Mouse (Mus musculus) midbrain, postnatal 0 days (tissue): Measurements from ENCODE around the gene Ift122. TPM values are rescaled to one million over a fixed set of nuclear protein-coding genes. Genes with fewer than 3 reads are reported as not detected.

Experiments used
- ATAC-seq: fragments of 200-750 bp; cut with Nextera tagmentation; 2 replicates; pipeline ENCODE4 v1.8.0; 2017; ENCODE audit warnings: moderate number of reproducible peaks, mild to moderate bottlenecking, moderate TSS enrichment, moderate library complexity; ENCODE audit not compliant: low FRiP score
- DNase-seq: peaks from one replicate; pipeline ENCODE4 v3.0.0-alpha.2; 2015; ENCODE audit warnings: low spot score
- H3K27ac ChIP-seq: fragments of 300-500 bp; sonication (generic); 2 replicates; pipeline ENCODE4 v1.5.1; 2014; ENCODE audit warnings: low read depth, mild to moderate bottlenecking, low read length, mixed read lengths
- H3K27me3 ChIP-seq: fragments of 300-500 bp; sonication (generic); 2 replicates; pipeline ENCODE4 v1.6.1; 2014; ENCODE audit warnings: low read length, control low read depth, mixed read lengths; ENCODE audit not compliant: insufficient read depth
- H3K36me3 ChIP-seq: fragments of 300-500 bp; sonication (generic); 2 replicates; pipeline ENCODE4 v1.6.1; 2014; ENCODE audit warnings: low read length, control low read depth, mixed read lengths; ENCODE audit not compliant: insufficient read depth
- H3K4me1 ChIP-seq: fragments of 300-500 bp; sonication (generic); 2 replicates; pipeline ENCODE4 v1.6.1; 2014; ENCODE audit warnings: mild to moderate bottlenecking, control low read depth, antibody characterized with exemption, low read length, mixed read lengths; ENCODE audit not compliant: insufficient read depth
- H3K4me2 ChIP-seq: fragments of 300-500 bp; sonication (generic); 2 replicates; pipeline ENCODE4 v1.6.1; 2014; ENCODE audit warnings: low read depth, mild to moderate bottlenecking, low read length, mixed read lengths; ENCODE audit not compliant: poor library complexity, severe bottlenecking
- H3K4me3 ChIP-seq: fragments of 300-500 bp; sonication (generic); 2 replicates; pipeline ENCODE4 v1.5.1; 2014; ENCODE audit warnings: low read depth, mild to moderate bottlenecking, low read length, moderate library complexity
- H3K9ac ChIP-seq: fragments of 300-500 bp; sonication (generic); replicated peaks from 2 replicates; pipeline ENCODE4 v1.6.1; 2014; ENCODE audit warnings: mild to moderate bottlenecking, low read length, moderate library complexity, mixed read lengths; ENCODE audit not compliant: poor library complexity, severe bottlenecking
- H3K9me3 ChIP-seq: fragments of 300-500 bp; sonication (generic); 2 replicates; pipeline ENCODE4 v1.6.1; 2016; ENCODE audit warnings: low read length, control low read depth
- CTCF ChIP-seq: IDR thresholded peaks from 2 replicates; pipeline ENCODE4 v1.5.1; 2016; ENCODE audit warnings: antibody characterized with exemption, mild to moderate bottlenecking
- WGBS: fragments of 180-500 bp; shearing (Covaris S2); extraction: QIAGEN DNeasy Blood & Tissue Kit; methylation state at CpG from one replicate; pipeline ENCODE4 v1.1.7; 2014; 5-methylcytosine and 5-hydroxymethylcytosine counted together
- polyA plus RNA-seq: library from polyadenylated mRNA; unstranded; fragments of >200 nt; fragmentation: Nextera tagmentation; extraction: Ambion mirVana; gene quantifications from 2 replicates; pipeline ENCODE4 v1.2.1, GENCODE M21; 2015
- total RNA-seq: library from RNA; depleted of rRNA; stranded (reverse); fragments of >200 nt; gene quantifications from 2 replicates; pipeline ENCODE4 v1.2.3, GENCODE M21; 2014

The Ift122 gene
- total and polyA plus RNA-seq, 2 experiments from 2014 or later: 24.3 to 31.7 TPM

DNA sequence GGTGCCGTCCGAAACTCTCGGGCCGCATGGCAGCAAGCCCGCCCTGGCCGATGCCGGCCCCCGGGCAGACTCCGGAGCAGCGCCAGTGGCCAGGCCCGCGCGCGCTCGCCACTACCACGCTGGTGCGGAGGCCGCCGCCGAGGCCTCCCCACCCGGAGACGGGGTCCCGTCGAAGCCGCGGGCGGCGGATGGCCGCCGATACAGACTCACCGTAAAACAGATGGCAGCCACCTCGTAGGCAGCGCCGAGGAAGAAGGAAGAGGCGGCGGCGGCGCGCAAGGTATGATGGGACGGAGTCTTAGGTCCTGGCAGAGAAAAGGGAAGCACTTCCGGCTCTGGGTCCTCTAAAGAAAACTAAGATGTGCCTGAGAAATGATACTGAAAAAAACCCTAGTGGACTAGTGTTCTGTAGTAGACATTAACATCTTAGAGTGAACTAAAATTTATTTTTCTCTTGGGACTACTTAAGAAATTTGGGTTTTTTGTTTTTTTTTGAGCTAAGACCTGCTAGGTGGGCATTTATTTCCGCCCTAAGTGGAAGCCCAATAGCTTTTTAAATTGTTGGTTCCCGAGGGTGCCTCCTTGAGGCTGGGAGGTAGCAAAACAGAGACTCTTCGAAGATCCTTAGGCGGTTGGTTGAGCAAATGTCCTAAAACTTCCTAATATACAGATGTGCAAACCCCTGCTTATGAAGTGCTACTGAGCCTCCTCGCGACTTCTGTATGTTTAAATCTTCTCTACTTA, 44.6 kb upstream of the Ift122 start, which contains the start of gene Rpl32:
Gene Rpl32 (minus strand): TSS at position 260 of the 744 bp plus-strand sequence.
- Histone ChIP-seq H3K36me3 (peaks cover 21% of the 10 kb centered on the region), H3K27ac (peak within 1 kb of the TSS; percentile 99), H3K9ac (peak within 1 kb of the TSS; percentile 89), H3K9me3 (no peaks in the 10 kb centered on the region), H3K27me3 (no peaks in the 10 kb centered on the region), H3K4me2 (peak within 1 kb of the TSS; percentile 69), H3K4me1 (peaks cover 5% of the 10 kb centered on the region), H3K4me3 (peak within 1 kb of the TSS; percentile 78)
- DNase-seq (peak; percentile 95), ATAC-seq (peak; percentile 90)
- TF ChIP-seq CTCF: peak; percentile 70
- under 1% methylated on average over 46 of the region's 47 CpGs for WGBS

DNA sequence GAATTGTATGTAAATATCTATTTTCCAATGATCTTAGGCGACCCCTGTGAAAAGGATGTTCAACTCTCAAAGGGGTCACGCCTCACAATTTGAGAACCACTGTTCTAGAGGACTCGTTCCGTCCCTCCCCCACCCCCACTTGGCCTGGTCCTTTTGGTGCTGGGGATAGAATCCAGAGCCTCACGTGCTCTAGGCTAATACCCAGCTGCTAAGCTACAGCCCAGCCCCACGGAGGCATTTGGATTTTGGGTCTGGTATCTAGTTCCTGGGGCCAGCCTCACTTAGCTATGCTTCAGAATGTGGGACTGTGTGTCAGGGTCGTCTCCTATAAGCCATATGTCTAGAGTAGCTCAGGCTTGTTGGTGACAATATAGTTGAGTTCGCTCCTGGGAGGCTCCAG, 41.7 kb upstream of the Ift122 start:
- ATAC-seq: no peak
- H3K4me2 ChIP-seq: no peak overlapping the region
- no peak overlapping the region for H3K9ac ChIP-seq
- no peaks in the 10 kb centered on the region for H3K9me3 ChIP-seq
- no peak for DNase-seq
- H3K36me3 ChIP-seq: peaks cover 2% of the 10 kb centered on the region
- no peak overlapping the region for H3K27ac ChIP-seq
- H3K27me3 ChIP-seq: no peaks in the 10 kb centered on the region
- no peak for TF ChIP-seq CTCF
- WGBS: 70% methylated on average over 8 of the region's 8 CpGs
- H3K4me3 ChIP-seq: no peak overlapping the region
- H3K4me1 ChIP-seq: peaks cover 2% of the 10 kb centered on the region

DNA sequence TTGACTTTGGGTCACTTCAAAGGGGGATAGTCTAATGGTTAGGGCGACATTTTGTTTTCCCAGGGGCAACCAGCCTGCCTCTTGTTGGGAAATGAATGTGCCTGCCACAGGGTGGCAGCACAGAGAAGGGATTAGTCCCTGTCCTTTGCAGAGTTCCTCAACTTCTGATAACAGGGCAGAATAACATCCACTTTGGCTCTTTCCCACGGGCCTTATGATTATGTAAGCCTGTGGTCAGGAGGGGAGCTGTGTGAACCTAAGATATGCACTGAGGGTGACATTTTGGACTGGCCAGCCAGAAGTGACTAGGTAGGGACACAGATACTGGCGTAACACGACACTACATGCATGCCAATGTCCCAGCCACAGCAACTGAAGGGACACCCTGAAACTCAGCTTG, 39.2 kb upstream of the Ift122 start:
- Histone ChIP-seq H3K27me3 (no peaks in the 10 kb centered on the region), H3K27ac (no peak overlapping the region), H3K36me3 (no peaks in the 10 kb centered on the region), H3K9me3 (no peaks in the 10 kb centered on the region), H3K9ac (no peak overlapping the region), H3K4me2 (no peak overlapping the region), H3K4me3 (no peak overlapping the region), H3K4me1 (no peaks in the 10 kb centered on the region)
- 29% methylated on average over 4 of the region's 4 CpGs for WGBS
- peak; percentile 72 for TF ChIP-seq CTCF
- ATAC-seq: peak; percentile 35; the same call in 1 of the 2 replicates
- DNase-seq: peak; percentile 54

DNA sequence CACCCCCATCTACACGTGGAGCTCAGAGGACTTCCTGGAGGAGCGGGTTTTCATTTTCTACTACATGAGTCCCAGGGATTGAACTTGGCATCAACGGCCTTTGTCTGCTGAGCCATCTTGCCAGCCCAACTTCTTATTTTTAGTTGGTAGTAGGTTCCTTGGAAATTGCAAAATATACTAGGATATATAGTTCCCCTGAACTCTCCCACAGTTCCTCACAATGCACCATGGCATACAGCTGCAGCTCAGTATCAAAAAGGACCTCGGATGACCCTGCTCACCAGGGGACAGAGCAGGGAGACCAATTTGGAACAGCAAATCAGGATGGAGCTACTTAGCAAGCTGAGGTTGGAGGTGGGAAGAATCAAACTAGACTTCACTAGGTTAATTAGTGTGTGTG, 38.2 kb upstream of the Ift122 start:
- H3K4me3 ChIP-seq: no peak overlapping the region
- no peaks in the 10 kb centered on the region for H3K27me3 ChIP-seq
- TF ChIP-seq CTCF: no peak
- WGBS: 83% methylated on average over 4 of the region's 4 CpGs
- no peaks in the 10 kb centered on the region for H3K36me3 ChIP-seq
- H3K4me2 ChIP-seq: no peak overlapping the region
- H3K9me3 ChIP-seq: no peaks in the 10 kb centered on the region
- no peak for DNase-seq
- no peak for ATAC-seq
- H3K27ac ChIP-seq: no peak overlapping the region
- H3K4me1 ChIP-seq: no peaks in the 10 kb centered on the region
- no peak overlapping the region for H3K9ac ChIP-seq

DNA sequence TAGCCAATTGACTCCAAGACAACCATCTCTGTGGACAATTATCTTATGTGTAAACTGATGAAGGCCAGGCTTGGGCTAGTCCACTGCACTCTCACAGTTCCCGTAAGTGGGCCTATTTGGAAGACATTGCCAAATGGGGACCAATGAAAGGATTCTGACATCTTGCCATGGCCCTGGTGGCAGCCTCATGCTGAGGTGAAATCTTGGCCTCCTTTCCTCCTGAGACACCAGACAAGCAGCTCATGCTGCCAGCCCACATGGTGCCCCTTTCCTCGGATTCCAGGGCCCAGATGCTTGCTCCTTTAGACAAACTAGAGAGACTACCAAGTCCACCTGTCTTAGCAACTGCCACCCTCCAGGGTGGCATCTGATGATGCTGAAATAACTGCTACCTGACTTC, 35.1 kb upstream of the Ift122 start:
- DNase-seq: no peak
- Histone ChIP-seq H3K4me1 (no peaks in the 10 kb centered on the region), H3K9me3 (no peaks in the 10 kb centered on the region), H3K27me3 (no peaks in the 10 kb centered on the region), H3K4me3 (no peak overlapping the region), H3K27ac (no peak overlapping the region), H3K9ac (no peak overlapping the region), H3K36me3 (no peaks in the 10 kb centered on the region), H3K4me2 (no peak overlapping the region)
- ATAC-seq: no peak
- WGBS: 85% methylated on average over 2 of the region's 2 CpGs
- no peak for TF ChIP-seq CTCF

DNA sequence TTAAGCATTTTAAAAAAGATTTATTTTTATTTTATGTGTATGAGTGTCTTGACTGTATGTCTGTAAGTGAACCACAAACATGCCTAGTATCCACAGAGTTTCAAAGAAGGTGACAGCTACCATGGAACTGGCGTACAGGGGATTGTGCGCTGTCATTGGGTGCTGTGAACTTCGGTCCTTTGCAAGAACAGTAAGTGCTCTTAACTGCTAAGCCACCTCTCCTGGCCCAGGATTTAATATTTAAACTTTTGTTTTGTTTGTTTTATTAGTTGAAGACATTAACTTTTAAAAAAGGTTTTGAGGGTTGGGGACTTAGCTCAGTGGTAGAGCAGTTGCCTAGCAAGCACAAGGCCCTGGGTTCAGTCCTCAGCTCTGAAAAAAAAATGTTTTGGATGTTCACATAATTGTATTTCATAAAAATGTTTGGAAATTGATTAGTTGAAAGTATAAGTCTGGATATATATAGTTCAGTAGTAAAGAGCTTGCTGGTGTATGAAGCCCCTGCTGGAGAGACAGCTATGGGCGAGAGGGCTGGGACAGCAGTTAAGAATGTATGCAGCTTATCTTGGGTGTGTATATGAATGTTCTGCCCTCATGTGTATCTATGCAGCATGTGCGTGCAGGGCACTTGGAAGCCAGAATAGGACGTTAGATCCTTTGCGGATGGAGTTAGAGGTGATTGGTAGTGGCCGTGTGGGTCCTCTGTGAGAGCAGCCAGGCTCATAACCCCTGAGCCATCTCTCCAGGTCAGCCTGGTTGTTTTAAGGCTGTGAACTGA, 31.9 kb upstream of the Ift122 start:
- Histone ChIP-seq H3K27me3 (no peaks in the 10 kb centered on the region), H3K4me1 (no peaks in the 10 kb centered on the region), H3K27ac (no peak overlapping the region), H3K36me3 (no peaks in the 10 kb centered on the region), H3K9me3 (no peaks in the 10 kb centered on the region), H3K9ac (no peak overlapping the region), H3K4me3 (no peak overlapping the region), H3K4me2 (no peak overlapping the region)
- WGBS: 90% methylated on average over 8 of the region's 8 CpGs
- ATAC-seq (no peak), DNase-seq (no peak)
- no peak for TF ChIP-seq CTCF
